Mouse (Mus musculus): ENCODE results near the gene Tle4. TPM values are rescaled to one million over a fixed set of nuclear protein-coding genes. Genes with fewer than 3 reads are reported as not detected.

Tle4 gene
- total and polyA plus RNA-seq, 2 experiments from 2014 or later: 16.3 to 38.9 TPM

DNA sequence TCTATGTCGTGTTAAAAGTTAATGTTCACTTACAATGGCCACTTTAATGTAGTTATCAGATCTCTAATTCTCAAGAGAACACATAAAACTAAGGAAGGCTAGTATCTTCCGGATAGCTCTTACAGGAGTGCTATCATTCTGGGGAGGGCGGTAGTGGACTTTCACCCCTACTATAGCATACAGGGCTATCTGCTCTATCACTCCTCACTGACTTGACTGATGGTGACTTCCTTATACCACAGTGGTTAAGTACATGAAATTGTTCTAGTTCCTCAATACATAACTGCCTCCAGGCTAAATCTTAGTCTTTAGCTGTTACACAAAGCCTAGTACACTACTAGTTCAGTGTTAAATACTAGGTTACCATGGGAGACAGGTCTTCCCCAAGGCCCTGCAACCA lies 104.8 kb downstream of the Tle4 start:
- H3K4me1 ChIP-seq (ENCODE audit: insufficient read depth, low read length): no peaks in the 10 kb centered on the region
- ATAC-seq (no peak), DNase-seq (ENCODE audit: low spot score) (no peak)
- H3K4me2 ChIP-seq (ENCODE audit: low read depth, low read length): no peak overlapping the region
- no peak overlapping the region for H3K27ac ChIP-seq
- no peak overlapping the region for H3K9ac ChIP-seq (replicated peaks; ENCODE audit: low read length)
- 93% methylated on average over 3 of the region's 3 CpGs for WGBS
- H3K27me3 ChIP-seq (ENCODE audit: insufficient read depth, low read length): no peaks in the 10 kb centered on the region
- no peaks in the 10 kb centered on the region for H3K36me3 ChIP-seq (ENCODE audit: insufficient read depth, low read length)
- no peak for TF ChIP-seq CTCF (IDR thresholded peaks at IDR 0.05; ENCODE audit: low read depth)
- no peak overlapping the region for H3K4me3 ChIP-seq (ENCODE audit: low read length)
- no peaks in the 10 kb centered on the region for H3K9me3 ChIP-seq (ENCODE audit: low read length)

GRCm38 (mm10) chr19:14487180-14487579 lies 110.7 kb downstream of the Tle4 start:
- no peak overlapping the region for H3K4me3 ChIP-seq (ENCODE audit: low read length)
- H3K4me1 ChIP-seq (ENCODE audit: insufficient read depth, low read length): 0 out of 2 replicates have a peak, but pooled peaks cover 4% of the 10 kb centered on the region
- no peak overlapping the region; the same call in 1 of the 2 replicates for H3K27ac ChIP-seq
- no peaks in the 10 kb centered on the region for H3K36me3 ChIP-seq (ENCODE audit: insufficient read depth, low read length)
- WGBS: 46% methylated on average over 9 of the region's 9 CpGs
- ATAC-seq (peak; percentile 62), DNase-seq (ENCODE audit: low spot score) (peak; percentile 11)
- no peaks in the 10 kb centered on the region for H3K27me3 ChIP-seq (ENCODE audit: insufficient read depth, low read length)
- TF ChIP-seq CTCF (IDR thresholded peaks at IDR 0.05; ENCODE audit: low read depth): no peak
- H3K9me3 ChIP-seq (ENCODE audit: low read length): no peaks in the 10 kb centered on the region
- H3K4me2 ChIP-seq (ENCODE audit: low read depth, low read length): no peak overlapping the region
- no peak overlapping the region for H3K9ac ChIP-seq (replicated peaks; ENCODE audit: low read length)

- Histone ChIP-seq H3K4me3 (ENCODE audit: low read length) (no peak overlapping the region), H3K27ac (no peak overlapping the region), H3K36me3 (ENCODE audit: insufficient read depth, low read length) (no peaks in the 10 kb centered on the region), H3K9ac (replicated peaks; ENCODE audit: low read length) (no peak overlapping the region), H3K4me1 (ENCODE audit: insufficient read depth, low read length) (0 out of 2 replicates have a peak, but pooled peaks cover 4% of the 10 kb centered on the region), H3K4me2 (ENCODE audit: low read depth, low read length) (no peak overlapping the region), H3K27me3 (ENCODE audit: insufficient read depth, low read length) (no peaks in the 10 kb centered on the region), H3K9me3 (ENCODE audit: low read length) (no peaks in the 10 kb centered on the region)
- DNase-seq (ENCODE audit: low spot score) (no peak), ATAC-seq (no peak)
- TF ChIP-seq CTCF (IDR thresholded peaks at IDR 0.05; ENCODE audit: low read depth): no peak
- WGBS: 53% methylated on average over 3 of the region's 3 CpGs
Measured at GRCm38 (mm10) chr19:14485176-14485575, 112.7 kb downstream of the Tle4 start.

- DNase-seq (ENCODE audit: low spot score) (no peak), ATAC-seq (no peak)
- Histone ChIP-seq H3K36me3 (ENCODE audit: insufficient read depth, low read length) (no peaks in the 10 kb centered on the region), H3K4me2 (ENCODE audit: low read depth, low read length) (no peak overlapping the region), H3K9ac (replicated peaks; ENCODE audit: low read length) (no peak overlapping the region), H3K27ac (no peak overlapping the region), H3K9me3 (ENCODE audit: low read length) (no peaks in the 10 kb centered on the region), H3K4me3 (ENCODE audit: low read length) (no peak overlapping the region), H3K27me3 (ENCODE audit: insufficient read depth, low read length) (no peaks in the 10 kb centered on the region), H3K4me1 (ENCODE audit: insufficient read depth, low read length) (0 out of 2 replicates have a peak, but pooled peaks cover 4% of the 10 kb centered on the region)
- WGBS: 73% methylated on average over 5 of the region's 5 CpGs
- no peak for TF ChIP-seq CTCF (IDR thresholded peaks at IDR 0.05; ENCODE audit: low read depth)
Measured at GRCm38 (mm10) chr19:14482562-14483138, 115.2 kb downstream of the Tle4 start.

GRCm38 (mm10) chr19:14481796-14482561 lies 115.9 kb downstream of the Tle4 start:
- TF ChIP-seq CTCF (IDR thresholded peaks at IDR 0.05; ENCODE audit: low read depth): no peak
- 38% methylated on average over 5 of the region's 5 CpGs for WGBS
- no peaks in the 10 kb centered on the region for H3K36me3 ChIP-seq (ENCODE audit: insufficient read depth, low read length)
- ATAC-seq (no peak), DNase-seq (ENCODE audit: low spot score) (peak; percentile 20)
- no peaks in the 10 kb centered on the region for H3K9me3 ChIP-seq (ENCODE audit: low read length)
- no peak overlapping the region for H3K27ac ChIP-seq
- no peak overlapping the region for H3K9ac ChIP-seq (replicated peaks; ENCODE audit: low read length)
- no peaks in the 10 kb centered on the region for H3K27me3 ChIP-seq (ENCODE audit: insufficient read depth, low read length)
- 0 out of 2 replicates have a peak, but pooled peaks cover 4% of the 10 kb centered on the region for H3K4me1 ChIP-seq (ENCODE audit: insufficient read depth, low read length)
- H3K4me2 ChIP-seq (ENCODE audit: low read depth, low read length): no peak overlapping the region
- no peak overlapping the region for H3K4me3 ChIP-seq (ENCODE audit: low read length)

GRCm38 (mm10) chr19:14479711-14480110 lies 118.1 kb downstream of the Tle4 start:
- H3K27me3 ChIP-seq (ENCODE audit: insufficient read depth, low read length): no peaks in the 10 kb centered on the region
- no peak overlapping the region for H3K9ac ChIP-seq (replicated peaks; ENCODE audit: low read length)
- no peak overlapping the region for H3K27ac ChIP-seq
- no peaks in the 10 kb centered on the region for H3K9me3 ChIP-seq (ENCODE audit: low read length)
- no peaks in the 10 kb centered on the region for H3K36me3 ChIP-seq (ENCODE audit: insufficient read depth, low read length)
- ATAC-seq: no peak
- TF ChIP-seq CTCF (IDR thresholded peaks at IDR 0.05; ENCODE audit: low read depth): no peak
- H3K4me3 ChIP-seq (ENCODE audit: low read length): no peak overlapping the region
- DNase-seq (ENCODE audit: low spot score): no peak
- H3K4me1 ChIP-seq (ENCODE audit: insufficient read depth, low read length): no peaks in the 10 kb centered on the region
- no peak overlapping the region for H3K4me2 ChIP-seq (ENCODE audit: low read depth, low read length)

GRCm38 (mm10) chr19:14469325-14469724 lies 128.5 kb downstream of the Tle4 start:
- Histone ChIP-seq H3K9ac (replicated peaks; ENCODE audit: low read length) (no peak overlapping the region), H3K36me3 (ENCODE audit: insufficient read depth, low read length) (no peaks in the 10 kb centered on the region), H3K4me2 (ENCODE audit: low read depth, low read length) (no peak overlapping the region), H3K4me1 (ENCODE audit: insufficient read depth, low read length) (no peaks in the 10 kb centered on the region), H3K9me3 (ENCODE audit: low read length) (no peaks in the 10 kb centered on the region), H3K27ac (no peak overlapping the region), H3K4me3 (ENCODE audit: low read length) (no peak overlapping the region), H3K27me3 (ENCODE audit: insufficient read depth, low read length) (no peaks in the 10 kb centered on the region)
- ATAC-seq (no peak), DNase-seq (ENCODE audit: low spot score) (no peak)
- no peak for TF ChIP-seq CTCF (IDR thresholded peaks at IDR 0.05; ENCODE audit: low read depth)
- WGBS: 96% methylated on average over 8 of the region's 8 CpGs
